Mouse (Mus musculus) CH12.LX (cell line): ENCODE measurements around the gene Ubxn2a. TPM values are rescaled to one million over a fixed set of nuclear protein-coding genes. Genes with fewer than 3 reads are reported as not detected.

Experiments used
- DNase-seq: peaks from one replicate; pipeline ENCODE4 v3.0.0-alpha.2; 2013; ENCODE audit errors: extremely low read depth
- H3K27ac ChIP-seq: 2 replicates; pipeline ENCODE4 v1.5.1; 2012; ENCODE audit warnings: low read depth, mild to moderate bottlenecking, control low read depth, moderate library complexity; ENCODE audit not compliant: insufficient read depth
- H3K27me3 ChIP-seq: replicated peaks from 2 replicates; pipeline ENCODE3; 2012; ENCODE audit warnings: inconsistent platforms
- H3K36me3 ChIP-seq, 2 experiments: replicated peaks in 1 of 2; 2 replicates each; pipeline versions ENCODE3 to v1.6.1; 2012; ENCODE audit warnings: inconsistent platforms in 1 of 2, low read length in 1 of 2, mild to moderate bottlenecking in 1 of 2, mixed read lengths in 1 of 2, moderate library complexity in 1 of 2; ENCODE audit not compliant: control insufficient read depth in 1 of 2, insufficient read depth in 1 of 2
- H3K4me1 ChIP-seq, 2 experiments: 2 replicates each; pipeline ENCODE4 v1.6.1; 2012; ENCODE audit warnings: inconsistent platforms in 1 of 2, moderate library complexity in 1 of 2; ENCODE audit not compliant: insufficient read depth in 2 of 2, control insufficient read depth in 1 of 2
- H3K4me2 ChIP-seq: 2 replicates; pipeline ENCODE4 v1.6.1; 2012; ENCODE audit warnings: low read depth, mild to moderate bottlenecking, control low read depth; ENCODE audit not compliant: poor library complexity, insufficient read depth, severe bottlenecking
- H3K4me3 ChIP-seq, 3 experiments: fragments of 150-350 bp in 1 of 3; sonication (generic) in 1 of 3; replicated peaks in 1 of 3; 2 replicates each; pipeline versions ENCODE3 to v1.5.1; 2011 to 2012; ENCODE audit warnings: low read depth in 2 of 3, low read length in 2 of 3, mild to moderate bottlenecking in 2 of 3, moderate library complexity in 2 of 3, control low read depth in 1 of 3, improper control_type of control experiment in 1 of 3, inconsistent platforms in 1 of 3, mixed read lengths in 1 of 3; ENCODE audit not compliant: poor library complexity in 1 of 3
- H3K79me2 ChIP-seq: replicated peaks from 2 replicates; pipeline ENCODE4 v1.6.1; 2012; ENCODE audit warnings: mild to moderate bottlenecking, moderate library complexity; ENCODE audit not compliant: control insufficient read depth, poor library complexity, insufficient read depth, severe bottlenecking; ENCODE audit errors: extremely low read depth
- H3K9ac ChIP-seq: 2 replicates; pipeline ENCODE4 v1.6.1; 2012; ENCODE audit warnings: low read depth, mild to moderate bottlenecking, control low read depth, moderate library complexity; ENCODE audit not compliant: insufficient read depth
- H3K9me3 ChIP-seq: replicated peaks from 2 replicates; pipeline ENCODE3; 2012; ENCODE audit warnings: low read length, inconsistent platforms, mixed read lengths
- BHLHE40 ChIP-seq: IDR thresholded peaks from 2 replicates; pipeline ENCODE4 v1.6.1; 2011; ENCODE audit warnings: mild to moderate bottlenecking, low read depth, low read length, improper control_type of control experiment
- CHD1 ChIP-seq: IDR thresholded peaks from 2 replicates; pipeline ENCODE4 v1.6.1; 2012; ENCODE audit warnings: low read depth, low read length, improper control_type of control experiment, inconsistent platforms
- CHD2 ChIP-seq: IDR thresholded peaks from 2 replicates; pipeline ENCODE4 v1.6.1; 2011; ENCODE audit warnings: low read length, improper control_type of control experiment
- CTCF ChIP-seq, 2 experiments: IDR thresholded peaks in 1 of 2; conservative IDR thresholded peaks in 1 of 2; 2 replicates each; pipeline ENCODE4 v1.5.1; 2011 to 2012; ENCODE audit warnings: low read depth in 2 of 2, low read length in 2 of 2, improper control_type of control experiment in 1 of 2, inconsistent platforms in 1 of 2, mild to moderate bottlenecking in 1 of 2, moderate library complexity in 1 of 2
- ELF1 ChIP-seq: IDR thresholded peaks from 2 replicates; pipeline ENCODE4 v1.6.1; 2014; ENCODE audit warnings: low read depth, mild to moderate bottlenecking, inconsistent platforms, low read length, improper control_type of control experiment
- EP300 ChIP-seq: IDR thresholded peaks from 2 replicates; pipeline ENCODE4 v1.6.1; 2011; ENCODE audit warnings: low read length, improper control_type of control experiment
- ETS1 ChIP-seq: conservative IDR thresholded peaks from 2 replicates; pipeline ENCODE4 v1.6.1; 2012; ENCODE audit warnings: low read depth, mild to moderate bottlenecking, inconsistent platforms, low read length, improper control_type of control experiment, moderate library complexity
- GABPA ChIP-seq: IDR thresholded peaks from 2 replicates; pipeline ENCODE4 v1.6.1; 2012; ENCODE audit warnings: low read depth, low read length, improper control_type of control experiment, inconsistent platforms; ENCODE audit not compliant: insufficient replicate concordance
- IRF4 ChIP-seq: IDR thresholded peaks from 2 replicates; pipeline ENCODE4 v1.6.1; 2014; ENCODE audit warnings: low read depth, mild to moderate bottlenecking, inconsistent platforms, low read length, improper control_type of control experiment
- JUN ChIP-seq: IDR thresholded peaks from 2 replicates; pipeline ENCODE4 v1.6.1; 2011; ENCODE audit warnings: low read depth, mild to moderate bottlenecking, low read length, improper control_type of control experiment, moderate library complexity; ENCODE audit not compliant: insufficient read depth
- KAT2A ChIP-seq: IDR thresholded peaks from 2 replicates; pipeline ENCODE4 v1.6.1; 2012; ENCODE audit warnings: low read length, improper control_type of control experiment, inconsistent platforms; ENCODE audit not compliant: insufficient replicate concordance
- MAZ ChIP-seq: IDR thresholded peaks from 2 replicates; pipeline ENCODE4 v1.6.1; 2012; ENCODE audit warnings: low read depth, mild to moderate bottlenecking, inconsistent platforms, low read length, improper control_type of control experiment, moderate library complexity
- MEF2A ChIP-seq: IDR thresholded peaks from 2 replicates; pipeline ENCODE4 v1.6.1; 2014; ENCODE audit warnings: low read depth, mild to moderate bottlenecking, inconsistent platforms, low read length, improper control_type of control experiment, borderline replicate concordance
- MXI1 ChIP-seq: IDR thresholded peaks from 2 replicates; pipeline ENCODE4 v1.6.1; 2011; ENCODE audit warnings: mild to moderate bottlenecking, low read depth, low read length, improper control_type of control experiment
- NELFE ChIP-seq: IDR thresholded peaks from 2 replicates; pipeline ENCODE4 v1.6.1; 2011; ENCODE audit warnings: low read depth, low read length, improper control_type of control experiment
- NRF1 ChIP-seq: IDR thresholded peaks from 2 replicates; pipeline ENCODE4 v1.6.1; 2014; ENCODE audit warnings: low read depth, mild to moderate bottlenecking, inconsistent platforms, low read length, improper control_type of control experiment, moderate library complexity
- POLR2A ChIP-seq: IDR thresholded peaks from 2 replicates; pipeline ENCODE4 v1.6.1; 2011; ENCODE audit warnings: low read depth, mild to moderate bottlenecking, improper control_type of control experiment, low read length
- POLR2AphosphoS2 ChIP-seq: IDR thresholded peaks from 2 replicates; pipeline ENCODE4 v1.6.1; 2011; ENCODE audit warnings: low read depth, low read length, improper control_type of control experiment
- RAD21 ChIP-seq: IDR thresholded peaks from 2 replicates; pipeline ENCODE4 v1.6.1; 2011; ENCODE audit warnings: low read depth, mild to moderate bottlenecking, low read length, improper control_type of control experiment, moderate library complexity
- RCOR1 ChIP-seq: conservative IDR thresholded peaks from 2 replicates; pipeline ENCODE4 v1.6.1; 2012; ENCODE audit warnings: low read depth, mild to moderate bottlenecking, inconsistent platforms, low read length, improper control_type of control experiment
- SIN3A ChIP-seq: IDR thresholded peaks from 2 replicates; pipeline ENCODE4 v1.6.1; 2012; ENCODE audit warnings: low read length, improper control_type of control experiment, inconsistent platforms
- SMC3 ChIP-seq: IDR thresholded peaks from 2 replicates; pipeline ENCODE4 v1.6.1; 2011; ENCODE audit warnings: low read depth, low read length, improper control_type of control experiment
- TBP ChIP-seq: conservative IDR thresholded peaks from 2 replicates; pipeline ENCODE4 v1.6.1; 2011; ENCODE audit warnings: low read depth, low read length, improper control_type of control experiment
- TCF12 ChIP-seq: IDR thresholded peaks from 2 replicates; pipeline ENCODE4 v1.6.1; 2014; ENCODE audit warnings: low read depth, mild to moderate bottlenecking, inconsistent platforms, low read length, improper control_type of control experiment
- USF1 ChIP-seq: IDR thresholded peaks from 2 replicates; pipeline ENCODE4 v1.6.1; 2014; ENCODE audit warnings: low read depth, mild to moderate bottlenecking, inconsistent platforms, low read length, improper control_type of control experiment
- USF2 ChIP-seq: conservative IDR thresholded peaks from 2 replicates; pipeline ENCODE4 v1.6.1; 2011; ENCODE audit warnings: low read depth, low read length, improper control_type of control experiment
- ZC3H11A ChIP-seq: IDR thresholded peaks from 2 replicates; pipeline ENCODE4 v1.6.1; 2012; ENCODE audit warnings: low read depth, mild to moderate bottlenecking, inconsistent platforms, low read length, improper control_type of control experiment
- ZKSCAN1 ChIP-seq: IDR thresholded peaks from 2 replicates; pipeline ENCODE4 v1.6.1; 2012; ENCODE audit warnings: low read depth, inconsistent platforms, low read length, improper control_type of control experiment, borderline replicate concordance
- dilution Hi-C: fragments of 300-500 bp; cut with MboI; formaldehyde crosslinking; loops from 2 replicates; pipeline ENCODE4 v1.14.3; 2020; ENCODE audit warnings: low sequenced_read_pairs; ENCODE audit not compliant: extremely low pct_unique_long_range_greater_than_20kb, extremely low pct_ligation_motif_present
- in situ Hi-C: fragments of 300-500 bp; cut with MboI; formaldehyde crosslinking; loops from 3 replicates; pipeline ENCODE4 v1.14.3; 2019; ENCODE audit warnings: low sequenced_read_pairs, low pct_ligation_motif_present, low pct_unique_long_range_greater_than_20kb, mixed read lengths
- polyA plus RNA-seq: library from polyadenylated mRNA; unstranded; fragments of >175 nt; gene quantifications from 2 replicates; pipeline ENCODE4 v1.2.1, GENCODE M21; 2012; ENCODE audit warnings: low read depth; ENCODE audit not compliant: insufficient read length
- total RNA-seq, 2 experiments: library from RNA; depleted of rRNA; stranded (reverse); fragments of 300-350 nt in 1 of 2; fragments of >200 nt in 1 of 2; gene quantifications; 2 replicates each; pipeline ENCODE4 v1.2.3; 2012 to 2014

Gene Ubxn2a
- total and polyA plus RNA-seq, 3 experiments, result 15.2 to 25.4 (median 23.5) TPM

- no peak overlapping the region for H3K9ac ChIP-seq
- H3K27ac ChIP-seq, result no peak overlapping the region
- H3K79me2 ChIP-seq, result no peaks in the 10 kb centered on the region
- in situ Hi-C loops (no loop called here), dilution Hi-C loops (no loop called here)
- no peaks in the 10 kb centered on the region for H3K4me1 ChIP-seq
- no peaks in the 10 kb centered on the region for H3K27me3 ChIP-seq
- no peaks in the 10 kb centered on the region for H3K9me3 ChIP-seq
- no peak overlapping the region for H3K4me2 ChIP-seq
- TF ChIP-seq MEF2A (no peak), CHD2 (no peak), ZKSCAN1 (no peak), GABPA (no peak), ELF1 (no peak), TCF12 (no peak), CTCF (conservative IDR thresholded peaks at IDR 0.05 in 1 of 2, IDR thresholded peaks at IDR 0.05 in 1 of 2; ENCODE audit: low read depth in 2 of 2, low read length in 2 of 2) (no peak), POLR2AphosphoS2 (no peak), POLR2A (no peak), TBP (no peak), ETS1 (no peak), BHLHE40 (no peak), NRF1 (no peak), SMC3 (no peak), KAT2A (no peak), CHD1 (no peak), RAD21 (no peak), JUN (no peak), EP300 (no peak), ZC3H11A (no peak)
- H3K36me3 ChIP-seq, result peaks cover 19 to 55% of the 10 kb centered on the region in 2 experiments
- DNase-seq, result no peak
- H3K4me3 ChIP-seq, result no peak overlapping the region
These were observed 44.8 kb upstream of the Ubxn2a start for GRCm38 (mm10) chr12:4952272-4952671.

GRCm38 (mm10) chr12:4930820-4931548, 23.5 kb upstream of the Ubxn2a start:
- Histone ChIP-seq H3K27ac (no peak overlapping the region), H3K9ac (no peak overlapping the region), H3K27me3 (no peaks in the 10 kb centered on the region), H3K4me2 (no peak overlapping the region), H3K36me3 (peaks cover 0 to 7% of the 10 kb centered on the region in 2 experiments), H3K4me3 (no peak overlapping the region), H3K4me1 (no peaks in the 10 kb centered on the region), H3K9me3 (no peaks in the 10 kb centered on the region), H3K79me2 (peaks cover 8% of the 10 kb centered on the region; the same call in 1 of the 2 replicates)
- in situ Hi-C loops, result no loop called here
- TF ChIP-seq RCOR1 (no peak), POLR2AphosphoS2 (no peak), TCF12 (no peak), USF2 (no peak), MXI1 (no peak), BHLHE40 (no peak), SIN3A (no peak), IRF4 (no peak), ETS1 (no peak), MAZ (no peak), CHD1 (no peak), ZKSCAN1 (no peak), JUN (no peak), GABPA (no peak), USF1 (no peak), NELFE (no peak)
- dilution Hi-C loops, result no loop called here
- DNase-seq, result no peak
